Mouse (Mus musculus): ENCODE data around the gene Ncln.

DNA sequence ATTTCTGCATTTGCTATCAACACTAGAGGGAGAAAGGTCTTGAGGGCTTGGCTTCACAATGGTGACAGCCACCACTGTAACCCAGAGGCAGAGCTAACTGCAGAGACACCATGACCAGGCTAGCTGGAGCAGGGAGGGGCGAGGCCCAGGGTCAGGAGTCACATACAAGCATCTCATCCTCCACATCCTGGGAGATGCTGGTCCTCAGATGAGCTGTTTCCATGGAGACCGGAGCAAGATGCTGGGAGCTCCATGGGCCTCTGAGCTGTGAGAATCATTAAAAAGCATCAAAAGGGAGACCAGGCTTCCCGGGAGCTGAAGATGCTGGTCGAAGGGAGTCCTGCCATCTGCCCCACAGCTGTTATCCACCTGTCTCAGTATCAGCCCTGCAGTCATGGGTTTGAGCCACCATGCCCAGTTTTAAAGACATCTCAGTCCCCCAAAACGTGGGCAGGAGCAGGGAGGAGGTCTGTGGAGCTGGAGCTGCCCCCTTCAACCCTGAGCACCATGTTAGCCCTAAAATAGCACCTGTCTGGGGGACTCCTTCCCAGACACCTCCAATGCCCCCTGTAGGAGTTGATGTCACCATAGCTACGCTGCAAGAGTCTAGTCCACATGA lies 11.6 kb downstream of the Ncln start:
- TF ChIP-seq CTCF (IDR thresholded peaks at IDR 0.05; ENCODE audit: extremely low read depth, insufficient read length, insufficient replicate concordance, low read depth, low read length): no peak
- no peak for TF ChIP-seq POLR2A (IDR thresholded peaks at IDR 0.05; ENCODE audit: low read depth, low read length)
